Mouse (Mus musculus) CD4-positive helper T cell, adult 2 months (primary cell): ENCODE measurements around the gene Lhfpl4.

Source experiments
- DNase-seq: peaks from one replicate; pipeline ENCODE4 v3.0.0-alpha.2; 2012; ENCODE audit warnings: low read depth, missing footprints, low spot score

Gene Lhfpl4

DNA sequence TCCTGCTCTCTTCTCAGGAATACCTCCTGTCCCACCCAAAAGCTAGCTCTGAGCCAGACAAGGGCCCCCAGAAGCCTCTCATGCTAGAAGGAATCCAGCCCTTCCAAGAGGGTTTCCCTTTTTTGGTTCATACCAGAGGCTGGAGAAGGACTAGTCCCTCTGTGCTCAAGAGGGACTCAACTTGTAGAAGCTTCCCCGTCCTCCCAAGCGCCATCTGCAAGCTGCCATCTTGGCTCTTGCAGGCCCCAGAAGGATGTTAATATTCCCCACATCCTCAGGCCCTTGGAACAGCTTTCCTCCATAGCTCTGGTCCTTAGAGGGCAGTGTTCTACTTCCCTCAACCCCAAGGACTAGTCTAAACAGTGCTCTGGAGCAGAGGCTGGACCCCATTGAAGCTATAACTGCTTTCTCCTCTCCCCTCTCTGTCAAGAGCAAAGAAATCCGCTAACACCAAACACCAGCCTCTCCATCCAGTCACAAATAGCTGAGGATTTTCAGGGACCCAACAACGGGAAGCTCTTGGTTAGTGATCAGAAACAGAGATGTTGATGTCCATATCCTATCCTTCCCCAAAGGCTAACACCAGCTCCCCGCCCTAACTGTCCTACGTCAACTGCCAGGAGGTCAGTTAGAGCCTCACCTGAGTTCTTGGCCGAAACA lies 26.7 kb downstream of the Lhfpl4 start:
- DNase-seq, result no peak

DNA sequence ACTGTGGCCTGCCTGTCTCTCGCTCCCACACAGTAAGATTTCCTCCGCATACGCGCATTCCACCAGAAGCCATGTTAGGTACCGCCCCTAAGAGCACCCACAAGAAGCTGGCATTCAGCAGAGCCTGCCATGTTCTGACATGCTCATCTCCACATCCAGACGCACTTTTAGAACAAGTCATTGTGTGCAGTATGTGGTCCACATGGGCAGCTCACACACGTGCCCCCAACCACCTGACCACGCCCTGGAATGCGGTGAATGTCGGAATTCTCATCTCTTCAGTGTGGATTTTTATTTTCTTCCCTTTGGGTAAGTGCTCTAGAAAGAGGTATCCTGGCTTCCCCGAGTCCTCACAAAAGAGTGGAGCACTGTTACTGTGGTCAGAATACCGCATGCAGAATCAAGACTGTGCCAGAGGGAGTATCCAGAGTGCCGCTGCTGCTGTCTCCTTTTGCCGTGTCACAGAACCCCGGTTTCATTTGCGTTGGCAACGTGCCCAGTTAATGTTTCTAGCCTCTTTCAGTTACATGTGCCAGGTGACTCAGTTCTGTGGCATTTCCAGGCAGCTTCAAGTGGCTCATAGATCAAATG lies 28.4 kb downstream of the Lhfpl4 start:
- DNase-seq, result no peak

GRCm38 (mm10) chr6:113163513-113163912 lies 31.7 kb downstream of the Lhfpl4 start:
- no peak for DNase-seq

DNA sequence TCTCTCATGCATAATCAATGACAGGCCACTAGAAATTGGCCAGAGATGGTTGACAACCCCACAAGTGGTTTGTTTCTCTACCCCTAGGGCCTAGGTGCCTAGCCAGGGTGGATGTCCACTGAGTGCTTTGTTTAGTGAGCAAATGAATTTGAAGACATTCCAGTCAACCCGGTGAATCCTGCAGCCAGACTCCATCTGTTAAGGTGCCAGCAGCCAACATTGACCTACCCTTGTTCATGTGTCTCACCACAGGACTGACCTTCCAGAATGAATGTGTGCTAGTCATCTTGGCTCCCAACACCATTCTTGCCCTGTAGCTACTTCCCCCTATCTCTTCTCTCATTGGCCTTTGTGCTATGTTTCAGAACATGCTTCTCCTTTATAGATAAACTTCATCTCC lies 33.2 kb downstream of the Lhfpl4 start:
- DNase-seq, result no peak

GRCm38 (mm10) chr6:113160106-113160505 lies 35.1 kb downstream of the Lhfpl4 start:
- no peak for DNase-seq

- DNase-seq, result no peak
Observed at GRCm38 (mm10) chr6:113156064-113156463, 39.1 kb downstream of the Lhfpl4 start.

GRCm38 (mm10) chr6:113154886-113155285 lies 40.3 kb downstream of the Lhfpl4 start:
- no peak for DNase-seq

GRCm38 (mm10) chr6:113154071-113154470 lies 41.1 kb downstream of the Lhfpl4 start:
- no peak for DNase-seq

DNA sequence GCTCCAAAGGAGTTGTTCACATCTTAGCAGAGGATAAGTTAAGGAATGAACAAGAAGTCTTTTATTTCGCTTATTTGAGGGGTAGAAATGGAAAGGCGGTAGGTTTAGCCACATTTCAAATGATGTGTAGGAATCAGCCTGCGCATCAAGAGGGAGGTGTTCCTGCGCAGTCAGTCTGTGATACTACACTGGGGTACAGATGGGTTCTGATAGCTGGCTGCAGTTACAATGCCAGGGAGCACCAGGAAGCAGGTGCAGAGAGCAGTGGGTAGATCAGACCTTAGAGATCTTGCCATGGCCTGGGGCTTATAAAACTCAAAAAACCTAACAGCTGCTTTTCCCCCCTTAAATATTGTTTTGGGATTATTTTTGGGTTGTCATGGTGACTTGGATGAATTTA lies 49.9 kb downstream of the Lhfpl4 start:
- DNase-seq, result no peak

DNA sequence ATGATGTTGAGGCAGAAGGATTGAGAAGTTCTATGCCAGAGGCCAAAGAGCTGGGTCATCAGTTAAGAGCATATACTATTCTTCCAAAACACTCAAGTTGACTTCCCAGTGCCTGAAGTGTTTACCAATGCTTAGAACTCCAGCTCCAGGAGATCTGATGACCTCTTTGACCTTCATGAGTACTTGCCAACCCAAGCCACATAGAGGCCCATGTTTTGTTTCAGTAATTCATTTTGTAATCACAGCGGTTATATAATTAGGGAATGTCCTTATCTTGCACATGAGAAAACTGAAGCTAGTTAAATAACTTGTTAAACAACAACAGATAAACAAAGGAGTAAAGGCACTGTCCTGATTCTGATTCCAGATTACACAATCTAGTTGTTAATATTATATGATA lies 50.4 kb downstream of the Lhfpl4 start:
- DNase-seq, result no peak

GRCm38 (mm10) chr6:113141389-113142094 lies 53.6 kb downstream of the Lhfpl4 start:
- no peak for DNase-seq

DNA sequence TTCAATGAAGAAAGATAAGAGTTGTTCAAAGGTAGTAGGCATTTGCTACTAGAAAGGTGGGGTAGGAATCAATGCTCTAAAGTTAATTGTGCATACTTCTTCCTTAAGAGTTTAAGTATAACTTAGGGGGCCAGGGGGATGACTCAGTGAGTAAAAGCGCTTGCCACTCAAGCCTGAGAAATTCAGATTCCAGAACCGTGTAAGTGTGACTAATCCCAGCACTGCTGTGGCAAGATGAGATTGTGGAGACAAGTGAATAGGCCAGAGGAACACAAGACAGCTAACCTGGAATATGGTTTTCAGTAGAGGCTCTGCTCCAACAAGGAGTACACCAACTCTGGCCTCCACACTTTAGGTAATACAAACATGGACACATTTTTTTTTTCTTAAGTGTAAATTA lies 61.8 kb downstream of the Lhfpl4 start:
- no peak for DNase-seq

DNA sequence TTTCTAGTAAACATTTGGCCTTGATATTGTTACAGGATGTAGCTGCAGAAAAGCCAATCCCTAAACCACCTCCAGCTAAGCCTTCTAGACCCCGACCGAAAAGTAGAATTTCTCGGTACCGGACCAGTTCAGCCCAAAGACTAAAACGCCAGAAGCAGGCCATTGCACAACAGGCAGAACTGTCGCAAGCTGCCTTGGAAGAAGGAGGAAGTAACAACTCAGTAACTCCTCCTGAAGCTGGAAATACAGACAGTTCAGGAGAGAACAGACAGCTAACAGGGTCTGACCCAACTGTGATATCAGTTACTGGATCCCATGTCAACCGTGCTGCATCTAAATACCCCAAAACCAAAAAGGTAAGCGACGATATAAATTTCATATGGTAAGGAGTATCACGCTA lies 74.4 kb downstream of the Lhfpl4 start:
- no peak for DNase-seq
